Mouse (Mus musculus) liver, postnatal 0 days (tissue): Measurements from ENCODE around the gene Srpk2. TPM values are rescaled to one million over a fixed set of nuclear protein-coding genes. Genes with fewer than 3 reads are reported as not detected.
"Not testable (repeated sequence)": the region's sequence is repeated elsewhere in the genome, so short reads cannot be mapped to it uniquely, and the experiment has no call there.

Experiments
- ATAC-seq: fragments of 200-750 bp; cut with Nextera tagmentation; 2 replicates; pipeline ENCODE4 v1.8.0; 2017; ENCODE audit warnings: mild to moderate bottlenecking, moderate library complexity
- DNase-seq: peaks from one replicate; pipeline ENCODE4 v3.0.0-alpha.2; 2016
- H3K27ac ChIP-seq: fragments of 300-500 bp; sonication (generic); 2 replicates; pipeline ENCODE4 v1.5.1; 2014; ENCODE audit warnings: antibody characterized with exemption, moderate library complexity, mild to moderate bottlenecking, low read depth
- H3K27me3 ChIP-seq: fragments of 300-500 bp; sonication (generic); 2 replicates; pipeline ENCODE4 v1.6.1; 2014; ENCODE audit warnings: low read length, control low read depth, mixed read lengths; ENCODE audit not compliant: insufficient read depth
- H3K36me3 ChIP-seq: fragments of 300-500 bp; sonication (generic); replicated peaks from 2 replicates; pipeline ENCODE4 v1.6.1; 2014; ENCODE audit warnings: mild to moderate bottlenecking, control low read depth, low read length, moderate library complexity, mixed read lengths; ENCODE audit not compliant: insufficient read depth
- H3K4me1 ChIP-seq: fragments of 300-500 bp; sonication (generic); 2 replicates; pipeline ENCODE4 v1.6.1; 2014; ENCODE audit warnings: antibody characterized with exemption, mild to moderate bottlenecking, control low read depth; ENCODE audit not compliant: insufficient read depth
- H3K4me2 ChIP-seq: fragments of 300-500 bp; sonication (generic); 2 replicates; pipeline ENCODE4 v1.6.1; 2014; ENCODE audit warnings: low read depth, mild to moderate bottlenecking, low read length, moderate library complexity, mixed read lengths
- H3K4me3 ChIP-seq: fragments of 300-500 bp; sonication (generic); 2 replicates; pipeline ENCODE4 v1.5.1; 2014; ENCODE audit warnings: low read depth, low read length
- H3K9ac ChIP-seq: fragments of 300-500 bp; sonication (generic); replicated peaks from 2 replicates; pipeline ENCODE4 v1.6.1; 2014; ENCODE audit warnings: mild to moderate bottlenecking, moderate library complexity
- H3K9me3 ChIP-seq: fragments of 300-500 bp; sonication (generic); 2 replicates; pipeline ENCODE4 v1.6.1; 2016; ENCODE audit warnings: mild to moderate bottlenecking, control low read depth, low read length, mixed read lengths
- CTCF ChIP-seq: sonication (generic); IDR thresholded peaks from 2 replicates; pipeline ENCODE4 v1.5.1; 2016; ENCODE audit warnings: antibody characterized with exemption, low read depth
- EP300 ChIP-seq: IDR thresholded peaks from 2 replicates; pipeline ENCODE4 v1.6.1; 2016; ENCODE audit warnings: antibody characterized with exemption, low read depth, mild to moderate bottlenecking
- WGBS: fragments of 180-500 bp; shearing (Covaris S2); extraction: QIAGEN DNeasy Blood & Tissue Kit; methylation state at CpG from one replicate; pipeline ENCODE4 v1.1.7; 2014; ENCODE audit not compliant: insufficient replicate concordance; 5-methylcytosine and 5-hydroxymethylcytosine counted together
- polyA plus RNA-seq: library from polyadenylated mRNA; unstranded; fragments of >200 nt; fragmentation: Nextera tagmentation; extraction: Ambion mirVana; gene quantifications from 2 replicates; pipeline ENCODE4 v1.2.1, GENCODE M21; 2015

Gene Srpk2
- polyA plus RNA-seq, 1 experiment from 2014 or later: 10.9 TPM

GRCm38 (mm10) chr5:23655030-23655429 is 29.4 kb downstream of the Srpk2 start:
- TF ChIP-seq CTCF: no peak
- no peak for TF ChIP-seq EP300
- no peak for DNase-seq
- 68% methylated on average over 1 of the region's 1 CpGs for WGBS

GRCm38 (mm10) chr5:23652326-23652725 is 32.1 kb downstream of the Srpk2 start:
- no peaks in the 10 kb centered on the region for H3K36me3 ChIP-seq
- TF ChIP-seq CTCF: no peak
- no peak for TF ChIP-seq EP300

More at GRCm38 (mm10) chr5:23655030-23655429, 29.4 kb downstream of the Srpk2 start:
- ATAC-seq: no peak
- no peak overlapping the region for H3K27ac ChIP-seq
- H3K4me2 ChIP-seq: no peak overlapping the region
- H3K36me3 ChIP-seq: no peaks in the 10 kb centered on the region
- no peaks in the 10 kb centered on the region for H3K4me1 ChIP-seq
- H3K27me3 ChIP-seq: no peaks in the 10 kb centered on the region
- H3K9me3 ChIP-seq: no peaks in the 10 kb centered on the region
- H3K4me3 ChIP-seq: no peak overlapping the region
- H3K9ac ChIP-seq: no peak overlapping the region

GRCm38 (mm10) chr5:23651786-23652185 is 32.6 kb downstream of the Srpk2 start:
- no peak overlapping the region for H3K9ac ChIP-seq
- no peaks in the 10 kb centered on the region for H3K27me3 ChIP-seq
- H3K27ac ChIP-seq: no peak overlapping the region
- H3K9me3 ChIP-seq: no peaks in the 10 kb centered on the region
- H3K4me1 ChIP-seq: no peaks in the 10 kb centered on the region
- no peaks in the 10 kb centered on the region for H3K36me3 ChIP-seq
- TF ChIP-seq EP300 (no peak), CTCF (no peak)
- no peak for DNase-seq
- ATAC-seq: no peak
- 81% methylated on average over 3 of the region's 3 CpGs for WGBS
- H3K4me2 ChIP-seq: no peak overlapping the region
- no peak overlapping the region for H3K4me3 ChIP-seq

More at GRCm38 (mm10) chr5:23652326-23652725, 32.1 kb downstream of the Srpk2 start:
- H3K4me1 ChIP-seq: no peaks in the 10 kb centered on the region
- 62% methylated on average over 7 of the region's 7 CpGs for WGBS
- no peak overlapping the region for H3K4me2 ChIP-seq
- no peak for ATAC-seq
- no peaks in the 10 kb centered on the region for H3K27me3 ChIP-seq
- H3K9me3 ChIP-seq: no peaks in the 10 kb centered on the region
- H3K9ac ChIP-seq: no peak overlapping the region
- DNase-seq: no peak
- no peak overlapping the region for H3K27ac ChIP-seq
- H3K4me3 ChIP-seq: no peak overlapping the region

GRCm38 (mm10) chr5:23650504-23650903 is 33.9 kb downstream of the Srpk2 start:
- no peaks in the 10 kb centered on the region for H3K36me3 ChIP-seq
- no peak overlapping the region for H3K4me2 ChIP-seq
- TF ChIP-seq EP300 (no peak), CTCF (no peak)
- no peak overlapping the region for H3K27ac ChIP-seq
- no peaks in the 10 kb centered on the region for H3K4me1 ChIP-seq
- H3K4me3 ChIP-seq: no peak overlapping the region
- no peak overlapping the region for H3K9ac ChIP-seq
- no peaks in the 10 kb centered on the region for H3K27me3 ChIP-seq
- ATAC-seq (no peak), DNase-seq (no peak)
- H3K9me3 ChIP-seq: no peaks in the 10 kb centered on the region
- 42% methylated on average over 3 of the region's 3 CpGs for WGBS

GRCm38 (mm10) chr5:23649246-23649645 is 35.2 kb downstream of the Srpk2 start:
- Histone ChIP-seq H3K27ac (no peak overlapping the region), H3K4me2 (no peak overlapping the region), H3K36me3 (no peaks in the 10 kb centered on the region), H3K9ac (no peak overlapping the region), H3K27me3 (no peaks in the 10 kb centered on the region), H3K9me3 (no peaks in the 10 kb centered on the region), H3K4me1 (no peaks in the 10 kb centered on the region), H3K4me3 (no peak overlapping the region)
- no peak for TF ChIP-seq CTCF
- TF ChIP-seq EP300: no peak
- ATAC-seq (no peak), DNase-seq (no peak)
- 79% methylated on average over 2 of the region's 2 CpGs for WGBS

- DNase-seq (no peak), ATAC-seq (no peak)
- Histone ChIP-seq H3K36me3 (no peaks in the 10 kb centered on the region), H3K4me2 (no peak overlapping the region), H3K4me3 (no peak overlapping the region), H3K27ac (no peak overlapping the region), H3K9me3 (no peaks in the 10 kb centered on the region), H3K27me3 (no peaks in the 10 kb centered on the region), H3K4me1 (no peaks in the 10 kb centered on the region), H3K9ac (no peak overlapping the region)
- WGBS: 75% methylated on average over 3 of the region's 3 CpGs
- TF ChIP-seq EP300: no peak
- TF ChIP-seq CTCF: no peak
These were observed 38.7 kb downstream of the Srpk2 start for GRCm38 (mm10) chr5:23645671-23646070.

GRCm38 (mm10) chr5:23639193-23639592 is 45.2 kb downstream of the Srpk2 start:
- H3K36me3 ChIP-seq, H3K9ac ChIP-seq, DNase-seq, H3K4me1 ChIP-seq, H3K27ac ChIP-seq, H3K4me3 ChIP-seq, H3K27me3 ChIP-seq, ATAC-seq, H3K9me3 ChIP-seq, H3K4me2 ChIP-seq: not testable (repeated sequence)
